In the genomic region with DNA sequence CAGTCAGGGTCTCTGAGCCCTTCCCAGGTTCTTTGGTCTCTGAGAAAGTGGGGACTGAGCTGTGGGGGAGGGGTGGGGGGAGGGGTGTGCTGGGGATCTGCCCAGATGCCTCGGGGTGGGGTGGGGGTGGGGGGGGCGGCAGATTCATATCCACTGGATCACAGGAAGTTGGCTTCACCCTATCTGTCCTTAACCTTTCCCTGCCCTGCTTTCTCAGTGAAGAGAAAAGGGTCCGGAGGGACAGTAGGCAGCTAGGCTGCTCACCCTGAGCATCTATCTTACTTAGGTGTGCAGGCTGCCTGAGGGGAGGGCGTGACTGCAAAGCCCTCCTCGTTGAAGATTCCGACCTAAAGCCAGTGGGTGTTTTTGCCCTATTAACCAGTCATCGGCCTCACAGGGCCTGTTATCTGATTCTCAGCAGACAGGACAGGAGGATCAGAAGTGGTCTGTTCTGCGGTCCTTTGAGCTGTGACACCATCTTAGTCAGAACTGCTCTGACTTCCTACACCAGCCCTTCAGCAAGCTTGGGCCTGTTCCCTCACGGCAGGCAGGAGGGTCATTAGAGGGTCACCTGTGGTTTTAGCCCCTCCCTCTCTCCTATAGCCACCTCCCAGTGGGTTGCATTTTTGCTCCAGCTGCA, we compare ENCODE assay signal across 9 mouse cellular contexts. TPM values are rescaled to one million over a fixed set of nuclear protein-coding genes. Genes with fewer than 3 reads are reported as not detected.
DNase-seq lines count a peak whose midpoint lies in the region; ATAC-seq and TF ChIP-seq lines count a peak whose summit lies in the region.
"Had no signal": no experiment of that assay in that cellular context is flagged by ENCODE, and none has a peak within 500 bp of the region (broad histone marks: within the 10 kb centered on the region; RNA-seq: fewer than 3 reads in every experiment).

No protein-coding gene starts in this region.

- no peak overlapping the region for H3K4me2 ChIP-seq in midbrain, embryonic 13.5 days (replicated peaks)
- H3K4me2 ChIP-seq in midbrain, embryonic 16.5 days (ENCODE audit: low read length) = no peak overlapping the region
- no peak overlapping the region for H3K4me2 ChIP-seq in intestine, embryonic 14.5 days (ENCODE audit: low read length)
- H3K4me2 ChIP-seq in stomach, postnatal 0 days (replicated peaks; ENCODE audit: low read depth) = no peak overlapping the region

- no peak overlapping the region for H3K4me3 ChIP-seq in midbrain, embryonic 13.5 days (replicated peaks)
- H3K4me3 ChIP-seq in midbrain, embryonic 16.5 days (ENCODE audit: low read depth, low read length) = no peak overlapping the region
- H3K4me3 ChIP-seq in intestine, embryonic 14.5 days (ENCODE audit: low read depth, low read length) = no peak overlapping the region
- no peak overlapping the region for H3K4me3 ChIP-seq in stomach, postnatal 0 days (ENCODE audit: low read depth, low read length)

- H3K9me3 ChIP-seq in midbrain, embryonic 13.5 days = no peaks in the 10 kb centered on the region
- no peaks in the 10 kb centered on the region for H3K9me3 ChIP-seq in midbrain, embryonic 16.5 days (replicated peaks; ENCODE audit: control insufficient read depth, low read length, poor library complexity, severe bottlenecking)
- H3K9me3 ChIP-seq in intestine, embryonic 14.5 days (ENCODE audit: control insufficient read depth, low read length) = no peaks in the 10 kb centered on the region
- no peaks in the 10 kb centered on the region for H3K9me3 ChIP-seq in stomach, postnatal 0 days (ENCODE audit: control insufficient read depth, low read length)

- peaks cover 35% of the 10 kb centered on the region for H3K4me1 ChIP-seq in midbrain, embryonic 13.5 days (replicated peaks)
- peaks cover 5% of the 10 kb centered on the region; the same call in 1 of the 2 replicates for H3K4me1 ChIP-seq in midbrain, embryonic 16.5 days (ENCODE audit: control insufficient read depth, insufficient read depth, low read length)
- H3K4me1 ChIP-seq in intestine, embryonic 14.5 days (replicated peaks; ENCODE audit: control insufficient read depth, insufficient read depth, low read length) = peaks cover 28% of the 10 kb centered on the region
- peaks cover 15% of the 10 kb centered on the region for H3K4me1 ChIP-seq in stomach, postnatal 0 days (replicated peaks; ENCODE audit: control insufficient read depth, insufficient read depth)

- peak; percentile 93 for DNase-seq in heart, adult 11 months
- DNase-seq in heart, adult 9 months (ENCODE audit: low spot score in 2 of 2) = no peak
- DNase-seq in intestine, embryonic 14.5 days (ENCODE audit: low spot score) = no peak
- DNase-seq in stomach, postnatal 0 days (ENCODE audit: low spot score) = no peak
- no peak for DNase-seq in right cerebral cortex, postnatal 14 days
- no peak for DNase-seq in spleen, adult 12 weeks (ENCODE audit: low spot score)
- DNase-seq: cerebellum, adult 2 months had no signal

- peak overlapping the region; percentile 53; the same call in 1 of the 2 replicates for H3K27ac ChIP-seq in midbrain, embryonic 13.5 days
- H3K27ac ChIP-seq in midbrain, embryonic 16.5 days (ENCODE audit: low read length) = no peak overlapping the region
- H3K27ac ChIP-seq in intestine, embryonic 14.5 days (ENCODE audit: low read depth) = peak overlapping the region; percentile 81
- H3K27ac ChIP-seq in stomach, postnatal 0 days (replicated peaks) = peak overlapping the region; percentile 59

- H3K36me3 ChIP-seq in midbrain, embryonic 13.5 days = peaks cover 18% of the 10 kb centered on the region; the same call in 1 of the 2 replicates
- 0 out of 2 replicates have a peak, but pooled peaks cover 2% of the 10 kb centered on the region for H3K36me3 ChIP-seq in midbrain, embryonic 16.5 days (ENCODE audit: control insufficient read depth, insufficient read depth, low read length)
- peaks cover 9% of the 10 kb centered on the region; the same call in 1 of the 2 replicates for H3K36me3 ChIP-seq in intestine, embryonic 14.5 days (ENCODE audit: control insufficient read depth, insufficient read depth, low read length)
- H3K36me3 ChIP-seq in stomach, postnatal 0 days (ENCODE audit: control insufficient read depth, insufficient read depth, low read length) = no peaks in the 10 kb centered on the region

- no peak for TF ChIP-seq CTCF in stomach, postnatal 0 days (IDR thresholded peaks at IDR 0.05; ENCODE audit: low read depth)

- TF ChIP-seq EP300 in stomach, postnatal 0 days (optimal IDR thresholded peaks at IDR 0.05) = no peak

- no peak for ATAC-seq in midbrain, embryonic 13.5 days
- ATAC-seq in midbrain, embryonic 16.5 days = no peak
- peak; percentile 44; the same call in 1 of the 2 replicates for ATAC-seq in intestine, embryonic 14.5 days (replicated peaks; ENCODE audit: low FRiP score, low TSS enrichment, low read depth)
- ATAC-seq in stomach, postnatal 0 days (ENCODE audit: low FRiP score, low TSS enrichment) = peak; percentile 53

- WGBS in midbrain, embryonic 13.5 days = 29% methylated on average over 9 of the region's 9 CpGs
- 34% methylated on average over 9 of the region's 9 CpGs for WGBS in midbrain, embryonic 16.5 days
- 13% methylated on average over 8 of the region's 9 CpGs for WGBS in intestine, embryonic 14.5 days
- 20% methylated on average over 9 of the region's 9 CpGs for WGBS in stomach, postnatal 0 days

- peaks cover 21% of the 10 kb centered on the region for H3K27me3 ChIP-seq in midbrain, embryonic 13.5 days
- no peaks in the 10 kb centered on the region; the same call in none of the 2 replicates for H3K27me3 ChIP-seq in midbrain, embryonic 16.5 days (ENCODE audit: control insufficient read depth, insufficient read depth, low read depth, low read length)
- no peaks in the 10 kb centered on the region for H3K27me3 ChIP-seq in intestine, embryonic 14.5 days (replicated peaks; ENCODE audit: control insufficient read depth, insufficient read depth, low read length)
- H3K27me3 ChIP-seq in stomach, postnatal 0 days (ENCODE audit: control insufficient read depth, insufficient read depth, low read length) = no peaks in the 10 kb centered on the region

- H3K9ac ChIP-seq in midbrain, embryonic 13.5 days (replicated peaks) = 0 out of 2 replicates have a peak overlapping the region, but pooled peaks have one; percentile 36
- H3K9ac ChIP-seq in midbrain, embryonic 16.5 days (ENCODE audit: low read depth, low read length) = no peak overlapping the region
- no peak overlapping the region for H3K9ac ChIP-seq in intestine, embryonic 14.5 days (ENCODE audit: low read length)
- no peak overlapping the region for H3K9ac ChIP-seq in stomach, postnatal 0 days (ENCODE audit: low read length)

RNA-seq across cellular contexts. Expression of a gene that starts 30.7 kb away (rescaled TPM):
- 68.6 and 69.8 TPM in 2 replicates for polyA plus RNA-seq in midbrain, embryonic 13.5 days (2015; fragmentation: Nextera tagmentation; extraction: Ambion mirVana)
- polyA plus RNA-seq in midbrain, embryonic 16.5 days (2015; fragmentation: Nextera tagmentation; extraction: Ambion mirVana) = 65.4 and 66.9 TPM in 2 replicates
- 60.8 and 65.2 TPM in 2 replicates for polyA plus RNA-seq in intestine, embryonic 14.5 days (2014; fragmentation: Nextera tagmentation; extraction: Ambion mirVana)
- polyA plus RNA-seq in stomach, postnatal 0 days (2015; fragmentation: Nextera tagmentation; extraction: Ambion mirVana) = 54.7 and 55.4 TPM in 2 replicates

Comparison
In these comparisons a context has a peak if more than half of its experiments do, and no peak if none do; other contexts are left out.
1. ATAC-seq: peak in intestine, embryonic 14.5 days (single experiment) and stomach, postnatal 0 days (single experiment); none in midbrain, embryonic 13.5 days (single experiment) and midbrain, embryonic 16.5 days (single experiment).